ENCODE assay signal across 9 mouse cellular contexts in genomic region chr2:163356113-163356840, GRCm38 (mm10). TPM values are rescaled to one million over a fixed set of nuclear protein-coding genes. Genes with fewer than 3 reads are reported as not detected.
DNase-seq lines count a peak whose midpoint lies in the region; ATAC-seq and TF ChIP-seq lines count a peak whose summit lies in the region.
"Had no signal": no experiment of that assay in that cellular context is flagged by ENCODE, and none has a peak within 500 bp of the region (broad histone marks: within the 10 kb centered on the region; RNA-seq: fewer than 3 reads in every experiment).

No protein-coding gene starts in this region.

- no peak for TF ChIP-seq CTCF in C2C12 (IDR thresholded peaks at IDR 0.05; ENCODE audit: control insufficient read depth, insufficient read depth, insufficient read length)

- peak overlapping the region; percentile 52 for H3K4me2 ChIP-seq in heart, embryonic 13.5 days
- peak overlapping the region; percentile 74 for H3K4me2 ChIP-seq in liver, embryonic 12.5 days
- H3K4me2 ChIP-seq: embryonic facial prominence, embryonic 12.5 days had no signal

- H3K9me3 ChIP-seq in heart, embryonic 13.5 days, result no peaks in the 10 kb centered on the region
- H3K9me3 ChIP-seq in liver, embryonic 12.5 days (replicated peaks), result no peaks in the 10 kb centered on the region
- H3K9me3 ChIP-seq: embryonic facial prominence, embryonic 12.5 days had no signal

- H3ac ChIP-seq in C2C12 (ENCODE audit: control insufficient read depth, insufficient read length, low read depth), result no peak overlapping the region

- peak overlapping the region; percentile 26 for H3K4me3 ChIP-seq in heart, embryonic 13.5 days
- no peak overlapping the region for H3K4me3 ChIP-seq in C2C12 (ENCODE audit: insufficient read depth, poor library complexity, severe bottlenecking)
- H3K4me3 ChIP-seq in liver, embryonic 12.5 days, result peak overlapping the region; percentile 60
- H3K4me3 ChIP-seq: embryonic facial prominence, embryonic 12.5 days had no signal

- peaks cover 99% of the 10 kb centered on the region for H3K4me1 ChIP-seq in heart, embryonic 13.5 days
- H3K4me1 ChIP-seq in liver, embryonic 12.5 days, result peaks cover 77% of the 10 kb centered on the region

- peak overlapping the region; percentile 99 for H3K27ac ChIP-seq in heart, embryonic 13.5 days (replicated peaks)
- H3K27ac ChIP-seq in liver, embryonic 12.5 days, result peak overlapping the region; percentile 97
- H3K27ac ChIP-seq: embryonic facial prominence, embryonic 12.5 days had no signal

- no peaks in the 10 kb centered on the region for H3K27me3 ChIP-seq in heart, embryonic 13.5 days (replicated peaks)
- H3K27me3 ChIP-seq in C2C12 (ENCODE audit: control insufficient read depth, insufficient read depth, insufficient read length), result no peaks in the 10 kb centered on the region
- H3K27me3 ChIP-seq in liver, embryonic 12.5 days (replicated peaks), result 0 out of 2 replicates have a peak, but pooled peaks cover 4% of the 10 kb centered on the region
- H3K27me3 ChIP-seq: embryonic facial prominence, embryonic 12.5 days had no signal

- peak; percentile 38; the same call in 1 of the 2 replicates for ATAC-seq in heart, embryonic 13.5 days (ENCODE audit: extremely low read depth, insufficient number of reproducible peaks, low FRiP score, low TSS enrichment)
- ATAC-seq in liver, embryonic 12.5 days, result peak; percentile 87

- WGBS in heart, embryonic 13.5 days, result 45% methylated on average over 12 of the region's 12 CpGs
- 22% methylated on average over 12 of the region's 12 CpGs for WGBS in liver, embryonic 12.5 days (ENCODE audit: insufficient replicate concordance)

- peaks cover 10% of the 10 kb centered on the region for H3K36me3 ChIP-seq in heart, embryonic 13.5 days
- H3K36me3 ChIP-seq in C2C12 (ENCODE audit: control insufficient read depth, insufficient read depth), result no peaks in the 10 kb centered on the region
- no peaks in the 10 kb centered on the region for H3K36me3 ChIP-seq in liver, embryonic 12.5 days
- H3K36me3 ChIP-seq: embryonic facial prominence, embryonic 12.5 days had no signal

- no peaks in the 10 kb centered on the region for H3K79me3 ChIP-seq in C2C12 (ENCODE audit: low read depth)

- intact Hi-C loops in heart, postnatal 14 days (cut with DNase I), result no loop called here
- intact Hi-C loops in left cerebral cortex, postnatal 4 days (cut with DNase I), result no loop called here
- intact Hi-C loops in left cerebral cortex, postnatal 36 days (cut with DNase I), result no loop called here

- H3K79me2 ChIP-seq in C2C12 (ENCODE audit: control insufficient read depth, insufficient read depth), result no peaks in the 10 kb centered on the region

- DNase-seq in heart, postnatal 14 days, result no peak
- DNase-seq in ZHBTc4 (ENCODE audit: low read depth, low spot score), result peak; percentile 26
- no peak for DNase-seq in left cerebral cortex, postnatal 4 days
- DNase-seq in left cerebral cortex, postnatal 36 days (ENCODE audit: low spot score in 2 of 2), result no peak

- H3K9ac ChIP-seq in heart, embryonic 13.5 days, result peak overlapping the region; percentile 71
- peak overlapping the region; percentile 73 for H3K9ac ChIP-seq in liver, embryonic 12.5 days
- H3K9ac ChIP-seq: embryonic facial prominence, embryonic 12.5 days had no signal

TF ChIP-seq in C2C12, 6 proteins besides CTCF, POLR2A, EP300 and RAD21:
- TF ChIP-seq USF1 (IDR thresholded peaks at IDR 0.05; ENCODE audit: low read depth) (peak; percentile 33), CEBPB (IDR thresholded peaks at IDR 0.05; ENCODE audit: low read depth) (no peak)
TF ChIP-seq in C2C12: peak in this region for 1.

RNA-seq across cellular contexts. Expression of gene Jph2, which starts 41.5 kb away (rescaled TPM):
- polyA plus RNA-seq in heart, embryonic 13.5 days (2015; fragmentation: Nextera tagmentation; extraction: Ambion mirVana), result 41.5 and 42.9 TPM in 2 replicates
- total RNA-seq in heart, postnatal 14 days (2021), result 100 to 1,000 TPM; 401 to 402 TPM
- 78.4 TPM for polyA plus RNA-seq in C2C12 (2012; fragmentation: generic; extraction: Trizol)
- polyA plus RNA-seq in liver, embryonic 12.5 days (2016; fragmentation: Nextera tagmentation; extraction: Ambion mirVana), result 0.12 and 0.16 TPM in 2 replicates
- under 1 TPM; 0.54 to 0.74 TPM for total RNA-seq in left cerebral cortex, postnatal 4 days (2021)
- under 1 TPM; 0.49 to 0.59 TPM for total RNA-seq in left cerebral cortex, postnatal 36 days (2021)
- total RNA-seq: hematopoietic stem cell, adult 5-6 weeks had no signal

Comparison
In these comparisons a context has a peak if more than half of its experiments do, and no peak if none do; other contexts are left out.
1. RNA of gene Jph2, which starts 41.5 kb away (total RNA-seq): 401 to 402 TPM in heart, postnatal 14 days; 0.54 to 0.74 TPM in left cerebral cortex, postnatal 4 days and 0.49 to 0.59 TPM in left cerebral cortex, postnatal 36 days; every median in the first group is over 100 times any median in the second.